Mouse (Mus musculus): ENCODE measurements around the gene Il12b. TPM values are rescaled to one million over a fixed set of nuclear protein-coding genes. Genes with fewer than 3 reads are reported as not detected.

The Il12b gene
- not detected for total RNA-seq (2023)

GRCm38 (mm10) chr11:44399763-44400162 lies at the start of gene Il12b:
Gene Il12b (plus strand): TSS chr11:44400063.

Other genes starting within 250 kb of the Il12b start
- gene Ublcp1, start 70.4 kb downstream of the Il12b start, total RNA-seq (2023) = 10 to 100 TPM; 27.7 to 27.8 TPM
- 10 to 100 TPM; 58.7 to 59.9 TPM for gene Rnf145, start 118.9 kb downstream of the Il12b start, total RNA-seq (2023)
- 1 to 10 TPM; 2.9 to 3.6 TPM for gene Ebf1, start 217.3 kb downstream of the Il12b start, total RNA-seq (2023)

Data from neutrophil, adult 83 days (primary cell).